Mouse (Mus musculus) liver, adult (tissue): Measurements from ENCODE around the gene Lrrc8e.
A peak's percentile ranks its signal among the peaks of the same experiment; 100 is the strongest.

Experiments
- GATA4 ChIP-seq: IDR thresholded peaks from 2 replicates; pipeline ENCODE4 v1.6.1; 2014; ENCODE audit warnings: mild to moderate bottlenecking, low read length; ENCODE audit not compliant: insufficient replicate concordance

Gene Lrrc8e

GRCm38 (mm10) chr8:4245737-4246136 lies 19.1 kb downstream of the Lrrc8e start:
- no peak for TF ChIP-seq GATA4

DNA sequence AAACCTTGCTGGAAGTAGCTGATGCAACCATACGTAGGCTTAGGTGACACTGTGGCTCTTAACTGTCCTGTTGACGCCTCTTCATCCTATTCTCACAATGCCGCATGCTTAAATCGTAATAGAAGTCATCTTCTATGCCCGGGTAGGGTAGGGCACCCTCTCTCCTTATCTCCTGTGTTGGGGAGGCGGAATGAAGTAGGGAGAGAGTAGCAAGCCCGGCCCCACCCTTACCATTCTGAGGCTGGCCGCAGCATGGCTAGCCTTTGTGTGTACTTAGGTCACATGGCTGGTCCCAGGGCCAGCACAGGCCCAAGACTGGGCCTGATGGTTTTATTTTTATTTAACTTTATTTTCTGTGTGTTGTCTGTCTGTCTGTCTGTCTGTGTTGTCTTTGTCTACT lies 20.6 kb downstream of the Lrrc8e start:
- no peak for TF ChIP-seq GATA4

DNA sequence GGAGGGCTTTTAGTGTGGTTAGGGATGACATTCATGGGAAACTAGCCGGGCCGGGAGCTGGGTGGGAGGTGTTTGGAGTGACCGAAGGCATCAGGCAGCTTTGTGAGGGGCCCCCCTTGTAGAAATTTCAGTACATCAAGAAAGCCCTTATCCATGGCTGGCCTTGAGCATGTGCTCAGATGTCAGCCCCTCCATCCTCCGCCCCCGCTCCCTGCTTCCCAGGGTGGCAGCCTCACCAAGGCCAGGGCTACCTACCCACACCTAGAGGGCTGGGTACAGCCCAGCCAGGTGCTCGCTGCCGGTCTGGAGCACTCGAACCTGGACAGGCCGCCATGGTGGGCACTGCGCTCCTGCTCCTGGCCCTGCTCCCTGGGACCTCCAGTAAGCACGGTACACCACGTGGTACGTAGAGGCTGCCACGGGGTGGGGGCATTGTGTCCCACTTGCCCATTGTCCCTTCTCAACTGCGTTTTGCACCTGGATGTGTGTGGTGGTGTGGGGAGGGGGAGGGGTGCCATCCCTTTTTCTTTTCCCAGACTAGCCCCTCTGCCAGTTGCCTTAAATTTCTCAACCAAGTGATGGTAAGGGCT lies 21.4 kb downstream of the Lrrc8e start, which contains the start of gene Tgfbr3l:
Gene Tgfbr3l, plus strand, starts transcription at position 264 of the 590 bp plus-strand sequence.
- no peak for TF ChIP-seq GATA4

DNA sequence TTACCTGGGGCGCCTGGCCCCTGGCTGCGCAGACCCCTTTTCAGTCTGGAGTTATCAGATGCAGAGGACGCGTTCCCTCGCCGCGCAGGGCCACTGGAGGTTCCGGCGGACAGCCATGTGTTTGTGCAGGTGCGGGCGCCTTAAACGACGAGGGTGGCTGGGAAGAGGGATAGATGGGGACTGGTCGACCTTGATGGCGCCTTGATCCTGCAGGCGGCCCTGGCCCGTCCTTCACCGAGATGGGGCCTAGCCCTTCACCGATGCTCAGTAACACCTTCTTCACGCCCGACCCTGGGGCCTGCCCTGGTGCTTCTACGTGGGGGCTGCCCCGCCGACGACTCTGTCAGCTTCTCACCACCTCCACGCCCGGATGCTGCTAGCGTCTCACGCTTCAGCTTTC lies 22.6 kb downstream of the Lrrc8e start:
- TF ChIP-seq GATA4, result no peak

GRCm38 (mm10) chr8:4250306-4250970 lies 23.8 kb downstream of the Lrrc8e start:
- TF ChIP-seq GATA4, result no peak

GRCm38 (mm10) chr8:4252116-4252760 lies 25.6 kb downstream of the Lrrc8e start:
- no peak for TF ChIP-seq GATA4

GRCm38 (mm10) chr8:4252934-4253841 lies 26.6 kb downstream of the Lrrc8e start, which contains the start of gene Snapc2:
TSS of gene Snapc2 (plus strand) at chr8:4253080.
- peak; percentile 12; the same call in 1 of the 2 replicates for TF ChIP-seq GATA4

GRCm38 (mm10) chr8:4254001-4254400 lies 27.4 kb downstream of the Lrrc8e start:
- no peak for TF ChIP-seq GATA4

DNA sequence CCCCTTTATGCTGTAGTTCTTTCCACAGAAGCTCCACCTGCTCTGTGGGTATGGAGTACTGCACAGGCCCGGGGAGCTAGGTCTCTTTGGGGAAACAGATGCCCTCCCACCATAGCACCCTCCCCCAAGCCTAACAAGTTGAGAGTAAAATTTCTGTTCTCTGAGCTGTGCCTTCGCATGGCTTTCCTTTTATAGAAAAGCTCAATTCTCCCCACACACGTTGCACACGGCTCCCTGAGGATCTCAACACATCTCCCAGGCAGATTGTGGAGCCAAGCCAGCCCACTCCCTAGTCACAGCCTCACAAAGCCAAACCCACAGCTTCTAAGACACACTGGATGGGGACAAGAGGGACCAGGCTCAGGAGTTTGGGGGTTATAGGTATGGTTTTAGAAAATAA lies 30.3 kb downstream of the Lrrc8e start:
- no peak for TF ChIP-seq GATA4

- no peak for TF ChIP-seq GATA4
Observed at GRCm38 (mm10) chr8:4257350-4257749, 30.7 kb downstream of the Lrrc8e start.

- TF ChIP-seq GATA4, result no peak
Observed at GRCm38 (mm10) chr8:4258233-4258632, 31.6 kb downstream of the Lrrc8e start.

- no peak for TF ChIP-seq GATA4
Observed at GRCm38 (mm10) chr8:4258678-4259077, 32.1 kb downstream of the Lrrc8e start.

DNA sequence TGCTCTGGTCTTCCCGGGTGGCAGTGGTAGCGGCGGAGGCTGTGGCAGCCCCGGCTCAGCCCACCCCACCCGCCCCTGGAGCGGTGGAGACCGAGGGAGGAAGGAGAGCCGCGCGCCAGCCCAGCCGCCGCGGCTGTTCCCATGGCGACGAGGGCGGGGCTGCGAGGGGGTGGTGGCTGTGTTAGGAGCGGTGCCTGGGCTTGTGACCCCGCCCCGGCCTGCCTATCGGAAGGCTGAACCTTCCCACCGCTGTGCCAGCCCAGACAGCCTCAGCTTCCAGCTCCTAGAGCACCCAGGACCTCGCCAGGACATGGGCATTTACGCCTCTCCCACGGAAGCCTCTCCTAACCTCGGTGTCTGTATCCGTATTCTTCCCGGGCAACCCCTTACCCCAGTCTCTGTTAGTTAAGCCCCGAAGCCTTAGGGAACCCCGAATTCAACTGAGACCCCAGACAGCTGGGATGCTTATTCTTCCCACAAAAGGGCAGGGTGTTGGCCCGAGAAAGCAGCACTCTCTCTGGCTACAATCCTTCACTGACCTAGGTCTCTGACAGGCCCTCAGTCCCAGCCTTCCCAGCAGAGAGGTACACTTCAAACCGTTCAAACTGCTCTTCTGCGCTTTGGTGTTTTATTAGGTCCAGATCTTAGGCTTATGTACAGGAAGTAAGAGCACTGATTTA lies 32.6 kb downstream of the Lrrc8e start, which contains the start of gene Ctxn1:
Gene Ctxn1, minus strand, starts transcription at position 150 of the 680 bp plus-strand sequence.
- TF ChIP-seq GATA4, result no peak

DNA sequence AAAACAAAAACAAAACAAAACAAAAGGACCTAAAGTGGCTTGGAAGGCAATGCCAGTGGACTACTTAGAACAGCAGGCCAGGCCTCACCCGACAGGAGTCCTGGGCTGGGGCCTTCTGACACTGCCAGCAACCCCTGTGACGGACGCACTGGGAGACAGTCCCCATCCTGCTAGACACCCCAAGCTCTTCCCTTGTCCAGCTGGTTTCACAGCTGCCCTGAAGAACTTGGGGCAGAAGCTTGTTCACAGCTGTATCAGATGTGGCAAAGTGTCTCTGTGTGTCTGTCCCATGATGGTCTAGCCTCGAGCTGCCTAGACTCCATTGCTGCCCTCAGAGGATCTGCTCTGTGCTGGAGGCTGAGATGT lies 33.2 kb downstream of the Lrrc8e start:
- TF ChIP-seq GATA4, result no peak
